Mouse (Mus musculus) G1E (cell line): ENCODE measurements around the gene Defb23.

ENCODE experiments used
- CTCF ChIP-seq: IDR thresholded peaks from 2 replicates; pipeline ENCODE4 v1.5.1; 2012; ENCODE audit warnings: low read depth, low read length, inconsistent platforms, mixed read lengths
- GATA1 ChIP-seq: IDR thresholded peaks from 2 replicates; pipeline ENCODE4 v1.6.1; 2012; ENCODE audit warnings: borderline replicate concordance, low read length, inconsistent platforms, mixed read lengths
- TAL1 ChIP-seq: conservative IDR thresholded peaks from 2 replicates; pipeline ENCODE4 v1.6.1; 2012; ENCODE audit warnings: low read depth, low read length, inconsistent platforms, mixed read lengths

DNA sequence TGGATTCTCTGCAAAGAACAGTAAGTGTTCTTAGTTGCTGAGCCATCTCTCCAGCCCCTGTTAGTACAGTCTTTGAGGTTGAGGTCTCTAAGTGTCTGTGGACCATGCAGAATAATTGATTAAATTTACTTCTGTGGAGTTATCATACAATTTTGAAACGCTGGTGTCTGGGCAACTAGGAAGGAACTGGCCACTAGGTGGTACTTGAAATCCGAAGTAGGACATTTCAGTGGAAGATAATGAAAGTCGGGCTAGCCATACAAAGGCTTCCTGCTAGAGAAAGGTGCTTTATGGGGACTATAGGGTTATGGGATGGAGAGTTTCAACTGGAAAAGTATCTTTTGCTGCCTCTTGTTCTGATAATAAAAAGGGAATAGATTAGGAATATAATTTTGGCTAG, 8.0 kb upstream of the Defb23 start:
- TF ChIP-seq CTCF (no peak), GATA1 (no peak), TAL1 (no peak)
